Mouse (Mus musculus) left cerebral cortex, postnatal 25 days (tissue): ENCODE measurements at regions not wholly inside any gene's neighbourhood (a gene's known extent, or its start where the extent isn't known, plus 50 kb on each side); places are given as distances from the start of the nearest gene placed in this dataset.

Source experiments
- DNase-seq, 2 experiments: peaks; one replicate each; pipeline ENCODE4 v3.0.0; 2022; ENCODE audit warnings: low spot score in 2 of 2, mixed read lengths in 1 of 2
- intact Hi-C: fragments of 180-260 bp; cut with DNase I; formaldehyde crosslinking; loops from one replicate; pipeline ENCODE4 v1.15.1; 2025

DNA sequence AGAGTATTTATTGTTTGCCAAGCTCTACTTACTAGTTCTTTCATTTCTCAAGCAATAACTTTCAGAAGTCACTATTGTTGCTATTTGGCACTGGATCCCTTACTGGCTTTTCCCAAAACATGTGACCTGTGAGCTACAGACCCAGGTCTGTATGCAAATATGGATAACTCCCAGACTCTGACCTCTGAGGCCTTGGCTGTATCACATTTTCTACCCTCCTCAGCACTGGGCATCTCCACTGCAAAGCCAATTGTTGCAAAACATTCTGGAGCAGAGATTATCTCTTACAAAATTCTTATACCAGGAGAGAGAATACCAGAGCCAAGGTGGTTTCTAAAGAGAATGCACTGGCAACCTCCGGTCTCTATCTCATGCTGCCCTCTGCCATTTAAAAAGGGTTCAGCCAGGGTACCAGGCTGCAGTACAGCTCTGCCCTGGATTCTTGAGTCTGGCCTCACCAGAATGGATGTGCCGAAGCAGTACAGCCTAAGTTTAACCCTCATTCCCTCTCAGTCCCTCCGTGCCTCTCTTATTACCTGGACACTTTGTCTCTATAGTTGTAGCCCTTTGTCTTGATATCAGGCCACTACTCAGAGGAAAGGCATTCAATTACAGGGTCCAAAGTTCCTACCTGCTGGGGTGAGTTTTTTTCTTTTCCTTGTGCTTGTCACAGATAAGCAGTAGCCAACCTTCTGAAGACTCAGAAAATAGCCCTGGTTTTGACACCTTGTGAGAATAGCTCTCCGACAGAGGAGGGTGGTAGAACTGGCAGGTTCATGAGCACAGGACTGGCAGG lies 101.2 kb upstream of the Vwc2 start:
- DNase-seq: no peak
- intact Hi-C loops: no loop called here

GRCm38 (mm10) chr11:11013581-11013980 lies 100.4 kb upstream of the Vwc2 start:
- intact Hi-C loops: no loop called here
- DNase-seq: peak in 1 of 2 experiments; percentile 4

DNA sequence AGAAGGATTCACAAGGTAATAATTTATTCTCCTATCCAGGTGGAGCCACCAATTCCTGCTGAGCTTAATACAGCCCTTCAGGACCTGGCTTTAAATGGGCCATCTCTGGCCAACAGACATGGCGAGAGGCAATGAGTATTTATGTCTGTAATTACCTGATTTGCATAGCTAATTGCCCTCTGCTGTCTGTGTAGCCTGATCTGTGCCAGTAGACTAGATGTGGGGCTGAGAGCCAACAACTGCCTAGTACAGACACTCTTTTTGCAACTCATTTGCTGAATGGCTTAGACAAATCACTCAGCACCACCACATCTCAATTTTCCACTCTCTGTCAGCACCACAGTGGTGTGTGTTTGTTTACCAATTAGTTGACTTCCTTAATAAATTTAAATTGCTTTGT lies 99.9 kb upstream of the Vwc2 start:
- intact Hi-C loops: no loop called here
- peak; percentile 2 to 13 for DNase-seq

DNA sequence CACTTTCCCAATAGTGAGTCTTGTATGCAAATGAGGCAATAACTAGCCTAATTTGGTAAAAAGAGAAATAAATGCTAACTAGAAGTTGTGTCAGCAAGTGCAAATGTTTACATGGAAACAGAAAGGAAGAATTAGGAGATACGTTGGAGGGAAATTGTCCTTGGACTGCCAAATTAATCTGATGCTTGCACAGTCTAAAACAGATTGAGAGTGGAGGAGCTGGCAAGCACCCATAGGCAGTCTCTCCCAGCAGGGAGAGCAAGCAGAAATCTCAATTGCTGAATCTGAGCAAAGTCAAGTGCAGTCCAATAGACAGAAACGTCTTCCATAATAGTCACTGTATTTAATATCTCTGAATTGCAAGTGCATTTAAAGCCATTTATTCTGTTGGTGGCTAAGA lies 99.5 kb upstream of the Vwc2 start:
- intact Hi-C loops: no loop called here
- DNase-seq: peak in 1 of 2 experiments; percentile 10

- DNase-seq: no peak
- intact Hi-C loops: no loop called here
Observed at GRCm38 (mm10) chr11:11028849-11029248, 85.2 kb upstream of the Vwc2 start.
